Mouse (Mus musculus) bone marrow macrophage, adult 2 months (primary cell): ENCODE measurements at regions not wholly inside any gene's neighbourhood (a gene's known extent, or its start where the extent isn't known, plus 50 kb on each side); places are given as distances from the start of the nearest gene placed in this dataset.

Source experiments
- CTCF ChIP-seq: IDR thresholded peaks from 2 replicates; pipeline ENCODE4 v1.5.1; 2012; ENCODE audit warnings: low read depth, mild to moderate bottlenecking, low read length, moderate library complexity
- POLR2A ChIP-seq: IDR thresholded peaks from 2 replicates; pipeline ENCODE4 v1.6.1; 2012; ENCODE audit warnings: mild to moderate bottlenecking, low read depth, low read length, borderline replicate concordance

GRCm38 (mm10) chr10:83984697-83985415 is 262.2 kb downstream of the 1500009L16Rik start:
- TF ChIP-seq CTCF = no peak
- no peak for TF ChIP-seq POLR2A
